Mouse (Mus musculus): ENCODE results near the gene Tnpo1.

GRCm38 (mm10) chr13:98924897-98925485 lies 1.2 kb downstream of the Tnpo1 start:
- TF ChIP-seq CTCF (conservative IDR thresholded peaks at IDR 0.05; ENCODE audit: low read length) (no peak), POU5F1 (IDR thresholded peaks at IDR 0.05; ENCODE audit: borderline replicate concordance, low read length) (no peak)
